Mouse (Mus musculus) adrenal gland, postnatal 25 days (tissue): ENCODE data around the gene Sntg2. TPM values are rescaled to one million over a fixed set of nuclear protein-coding genes. Genes with fewer than 3 reads are reported as not detected.

ENCODE experiments used
- DNase-seq: peaks from one replicate; pipeline ENCODE4 v3.0.0; 2021; ENCODE audit warnings: mixed read lengths
- total RNA-seq: library from RNA; stranded (reverse); gene quantifications from 2 replicates; pipeline ENCODE4 v1.2.3, GENCODE M21; 2021

Sntg2 gene
- total RNA-seq, 1 experiment from 2014 or later, result 0.76 TPM

DNA sequence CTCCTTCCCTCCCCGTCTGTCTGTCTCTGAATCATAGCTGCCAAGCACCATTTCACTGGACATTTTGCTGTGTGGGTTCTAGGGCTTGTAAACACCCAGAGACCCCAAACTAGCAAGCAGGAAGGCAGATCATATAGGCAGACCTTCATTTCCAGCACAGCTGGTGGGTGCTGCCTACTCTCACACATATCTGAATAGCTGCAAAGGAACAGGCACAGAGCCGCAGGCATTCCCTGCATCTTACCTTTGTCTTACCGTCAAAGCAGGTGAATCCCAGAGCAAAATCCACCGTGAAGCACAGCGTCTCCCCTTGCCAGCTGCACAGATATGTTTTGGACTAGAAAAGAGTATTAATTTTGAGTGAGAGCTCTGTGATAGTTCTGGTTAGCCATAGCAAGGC lies 172.1 kb downstream of the Sntg2 start:
- no peak for DNase-seq

DNA sequence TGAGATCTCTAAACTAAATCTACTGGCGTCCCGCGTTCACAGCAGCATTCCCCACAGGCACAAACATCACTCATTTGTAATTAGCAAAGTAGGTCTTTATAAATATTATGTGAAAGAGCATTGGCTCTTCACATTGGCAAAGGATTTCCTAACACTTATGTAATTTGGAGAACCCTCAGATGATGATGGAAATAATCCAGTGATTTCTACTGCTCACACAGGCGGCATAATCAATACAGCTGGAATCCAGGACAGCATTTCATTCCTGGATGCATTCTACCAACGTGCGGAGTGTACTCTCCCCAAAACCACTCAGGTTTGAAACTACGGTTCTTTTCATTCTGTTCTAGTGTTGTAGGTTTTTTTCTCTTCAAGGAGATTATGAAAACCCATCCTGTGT lies 172.6 kb downstream of the Sntg2 start:
- no peak for DNase-seq

DNA sequence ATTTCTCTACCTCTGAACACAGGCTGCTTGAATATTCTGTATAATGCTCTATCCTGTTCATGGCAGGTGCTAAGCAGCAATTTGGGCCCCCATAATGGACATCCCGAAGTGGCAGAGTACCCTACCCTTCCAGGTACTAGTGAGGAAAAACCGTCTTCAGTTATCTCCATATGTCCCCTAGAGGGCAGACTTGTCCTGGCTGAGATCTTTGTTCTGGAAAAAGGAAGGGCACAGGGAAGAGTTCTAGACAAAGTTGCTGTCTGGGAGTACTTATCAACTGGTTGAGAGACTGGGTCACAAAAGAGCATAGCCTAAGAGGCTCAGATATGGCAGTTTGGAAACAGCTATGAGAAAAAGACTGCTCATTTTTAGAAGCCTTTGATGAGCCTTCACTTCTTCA lies 173.4 kb downstream of the Sntg2 start:
- no peak for DNase-seq

GRCm38 (mm10) chr12:30198250-30198649 lies 174.9 kb downstream of the Sntg2 start:
- no peak for DNase-seq

DNA sequence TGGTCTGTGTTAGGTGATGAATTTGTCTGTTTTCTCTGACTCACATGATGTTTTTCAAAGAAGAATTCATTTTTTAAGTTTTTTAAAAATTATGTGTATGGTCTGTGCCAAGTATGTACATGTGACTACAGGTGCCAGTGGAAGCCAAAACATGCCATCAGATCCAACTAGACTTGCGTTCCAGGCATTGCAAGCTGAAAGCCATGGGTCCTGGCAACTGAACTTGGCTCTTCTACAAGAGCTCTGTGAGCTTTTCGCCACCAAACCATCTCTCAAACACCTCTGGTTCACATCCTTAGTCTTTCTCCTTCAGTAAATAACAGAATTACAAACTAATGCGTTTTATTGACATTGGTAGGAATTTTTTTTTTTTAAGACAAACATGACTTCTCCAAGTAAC lies 191.5 kb downstream of the Sntg2 start:
- no peak for DNase-seq

DNA sequence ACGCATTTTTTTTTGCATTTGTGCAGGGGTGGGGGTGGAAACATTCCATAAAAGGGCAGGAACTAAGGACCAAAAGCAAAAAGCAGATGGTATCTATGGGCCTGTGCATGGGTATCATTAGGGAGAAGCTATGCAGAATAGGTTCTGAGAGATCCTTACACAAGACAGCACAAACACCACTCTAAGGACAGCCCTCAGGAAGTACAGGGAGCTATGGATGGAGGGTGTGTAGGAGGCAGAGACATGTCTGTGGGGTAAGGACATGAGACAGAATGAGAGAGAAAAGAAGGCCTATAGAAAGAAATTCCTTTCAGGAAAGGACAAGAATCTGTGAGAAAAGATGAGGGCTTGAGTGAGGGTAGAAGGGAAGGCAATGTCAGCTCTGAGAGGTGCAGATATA lies 193.6 kb downstream of the Sntg2 start:
- no peak for DNase-seq

DNA sequence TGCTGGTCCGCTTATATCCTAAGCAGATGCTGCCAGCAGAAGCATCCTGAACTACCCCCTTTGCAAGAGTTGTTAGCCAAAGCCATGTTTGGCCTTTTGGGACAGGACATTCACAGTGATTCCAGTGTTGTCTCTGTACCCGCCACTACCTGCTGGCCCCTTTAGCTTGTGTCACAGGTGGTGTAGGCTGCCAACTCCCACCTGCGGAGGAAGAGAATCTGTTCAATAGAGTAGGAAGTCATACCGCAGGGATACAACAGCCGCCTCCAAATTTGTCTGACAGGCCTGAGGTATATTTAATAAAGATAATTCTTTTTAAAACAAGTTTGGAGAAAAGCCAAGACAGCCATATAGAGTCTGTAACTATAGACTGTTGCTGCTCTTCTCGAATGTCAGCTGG lies 195.2 kb downstream of the Sntg2 start:
- no peak for DNase-seq

GRCm38 (mm10) chr12:30177529-30177928 lies 195.6 kb downstream of the Sntg2 start:
- no peak for DNase-seq

- no peak for DNase-seq
Observed at GRCm38 (mm10) chr12:30168491-30168890, 204.7 kb downstream of the Sntg2 start.

GRCm38 (mm10) chr12:30164538-30164937 lies 208.6 kb downstream of the Sntg2 start:
- no peak for DNase-seq

GRCm38 (mm10) chr12:30164005-30164404 lies 209.2 kb downstream of the Sntg2 start:
- no peak for DNase-seq

DNA sequence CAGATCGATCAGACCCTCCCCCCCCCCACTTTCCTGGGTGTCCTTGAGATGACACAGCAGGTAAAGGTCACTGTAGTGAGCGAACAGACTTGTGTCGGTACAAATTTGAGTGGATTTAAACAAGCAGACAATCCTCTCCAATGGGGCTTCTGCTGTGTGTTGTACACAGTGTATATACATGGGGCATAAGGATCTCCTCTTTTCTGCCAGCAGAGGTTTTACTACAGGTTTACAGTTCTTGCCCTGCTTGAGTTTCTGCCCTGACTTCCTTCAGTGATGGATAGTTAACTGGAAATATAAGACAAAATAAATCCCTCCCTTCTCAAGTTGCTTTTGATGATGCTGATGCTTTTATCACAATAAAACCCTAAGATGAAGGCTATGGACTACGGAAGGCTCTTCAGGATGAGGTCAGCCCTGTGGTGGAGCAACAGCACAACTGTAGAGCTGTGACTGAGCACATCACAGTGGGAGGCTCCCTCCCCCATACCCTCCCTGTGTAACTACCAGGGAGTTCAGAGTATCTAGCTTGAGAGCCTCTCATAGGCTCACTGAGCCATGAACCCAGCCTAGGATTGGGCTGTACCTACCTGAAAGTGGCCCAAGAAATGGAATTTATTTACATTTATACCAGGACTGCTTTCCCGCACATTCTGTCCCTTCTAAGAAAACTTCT lies 211.3 kb downstream of the Sntg2 start:
- DNase-seq, result no peak

DNA sequence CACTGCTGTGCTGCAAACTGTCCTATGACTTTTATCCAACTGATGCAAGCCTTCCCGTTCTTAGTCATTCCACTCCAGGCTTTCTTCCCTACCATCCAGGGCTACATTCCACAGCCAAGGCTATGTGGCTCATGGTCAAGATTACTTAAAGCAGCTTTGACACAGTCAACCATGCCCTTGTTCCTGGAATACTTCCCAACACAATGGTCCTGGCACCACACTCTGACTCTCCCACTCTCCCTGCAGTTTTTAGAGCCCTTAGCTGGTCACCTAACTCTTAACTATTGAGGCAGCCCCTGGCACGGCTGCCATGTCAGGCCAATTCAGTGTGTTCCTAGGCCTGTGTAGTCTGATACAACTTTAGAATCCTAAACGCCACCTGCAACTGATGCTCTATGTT lies 212.7 kb downstream of the Sntg2 start:
- DNase-seq, result peak; percentile 21

DNA sequence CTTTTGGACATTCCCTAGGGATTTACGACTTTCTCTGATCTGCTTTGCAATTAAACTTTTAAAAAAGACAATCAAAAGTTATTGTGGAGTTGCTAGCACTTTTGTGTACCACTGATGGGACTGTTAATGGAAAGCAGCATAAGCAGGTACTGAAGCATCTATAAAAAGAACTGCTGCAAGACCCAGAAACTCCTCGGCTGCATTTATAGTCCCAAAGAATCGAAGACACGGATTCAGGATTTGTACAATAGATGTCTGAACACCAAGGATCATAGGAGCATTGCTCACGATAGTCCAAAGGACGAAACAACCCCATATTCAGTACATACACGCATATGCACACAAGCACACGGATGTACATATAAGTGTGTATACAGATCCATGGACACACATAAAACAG lies 213.4 kb downstream of the Sntg2 start:
- DNase-seq, result no peak

DNA sequence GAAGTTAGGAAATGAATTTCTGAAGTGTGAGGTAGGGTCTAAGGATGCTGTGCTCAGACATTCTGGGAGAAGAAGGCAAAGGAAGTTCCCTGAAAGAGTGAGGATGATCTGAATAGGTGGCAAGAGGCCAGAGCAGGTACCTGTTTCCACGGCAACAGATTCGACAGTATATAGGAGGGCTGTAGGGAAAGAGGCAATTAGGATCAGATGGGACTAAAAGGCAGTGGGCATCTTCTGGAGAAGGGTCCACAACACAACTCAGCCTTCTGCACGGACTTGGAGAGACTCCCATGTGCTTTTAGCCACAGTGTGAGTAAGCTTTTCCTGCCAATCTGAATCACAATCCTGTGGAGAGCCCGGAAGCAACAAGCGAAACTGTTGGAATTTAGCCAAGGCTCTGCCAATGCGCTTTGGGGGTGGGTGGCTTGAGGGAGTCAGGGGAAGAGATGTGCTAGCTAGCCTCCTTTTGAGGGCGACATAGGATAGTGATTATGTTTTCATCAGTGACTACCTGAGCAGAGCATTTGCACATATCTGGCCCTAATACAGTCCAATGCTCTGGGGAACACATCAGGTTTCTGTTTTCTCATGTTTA lies 219.0 kb downstream of the Sntg2 start:
- DNase-seq, result no peak

DNA sequence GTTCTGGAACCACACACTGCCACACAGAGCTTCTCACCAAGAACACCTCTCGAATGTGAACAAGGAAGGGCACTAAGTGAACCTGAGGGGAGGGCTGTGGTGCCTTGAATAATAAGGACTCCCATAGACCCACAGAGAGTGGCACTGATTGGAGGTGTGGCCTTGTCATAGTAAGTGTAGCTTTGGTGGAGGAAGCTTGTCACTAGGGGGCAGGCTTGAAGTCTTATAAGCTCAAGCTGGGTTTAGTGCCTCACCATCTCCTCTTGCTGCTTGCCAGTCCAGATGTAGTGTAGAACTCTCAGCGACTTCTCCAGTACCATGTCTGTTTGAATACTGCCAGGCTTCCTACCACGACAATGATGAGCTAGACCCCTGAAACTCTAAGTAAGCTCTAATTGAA lies 231.1 kb downstream of the Sntg2 start:
- peak; percentile 45 for DNase-seq

DNA sequence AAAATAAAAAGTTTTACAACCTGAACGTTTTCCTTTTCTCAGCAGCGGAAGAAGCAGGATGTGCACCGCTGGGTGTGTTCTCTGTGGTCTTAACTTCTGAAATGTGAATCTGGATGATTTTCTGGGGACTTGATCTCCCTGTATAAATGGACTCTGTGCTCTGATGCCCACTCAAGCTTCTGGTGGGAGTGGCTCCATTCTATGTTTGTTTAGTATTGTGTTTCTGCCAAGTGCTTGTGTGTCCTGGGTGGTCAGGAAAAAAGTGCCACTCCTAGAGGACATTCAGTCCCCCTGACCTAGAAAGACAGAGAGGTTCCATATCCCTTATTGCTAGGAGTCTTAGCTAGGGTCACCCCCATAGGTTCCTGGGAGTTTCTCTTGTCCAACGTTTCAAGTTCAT lies 240.7 kb downstream of the Sntg2 start, which contains the start of gene Tpo:
TSS of gene Tpo (minus strand) at position 101 of the 400 bp plus-strand sequence.
- no peak for DNase-seq

GRCm38 (mm10) chr12:30129411-30129716 lies 243.8 kb downstream of the Sntg2 start:
- no peak for DNase-seq

GRCm38 (mm10) chr12:30128561-30129410 lies 244.4 kb downstream of the Sntg2 start:
- peak; percentile 30 for DNase-seq
